Mouse (Mus musculus) CH12.LX (cell line): ENCODE results near the gene Igf1r. TPM values are rescaled to one million over a fixed set of nuclear protein-coding genes. Genes with fewer than 3 reads are reported as not detected.
A peak's percentile ranks its signal among the peaks of the same experiment; 100 is the strongest.

Source experiments
- DNase-seq: peaks from one replicate; pipeline ENCODE4 v3.0.0-alpha.2; 2013; ENCODE audit errors: extremely low read depth
- H3K27ac ChIP-seq: 2 replicates; pipeline ENCODE4 v1.5.1; 2012; ENCODE audit warnings: low read depth, mild to moderate bottlenecking, control low read depth, moderate library complexity; ENCODE audit not compliant: insufficient read depth
- H3K27me3 ChIP-seq: replicated peaks from 2 replicates; pipeline ENCODE3; 2012; ENCODE audit warnings: inconsistent platforms
- H3K36me3 ChIP-seq, 2 experiments: replicated peaks in 1 of 2; 2 replicates each; pipeline versions ENCODE3 to v1.6.1; 2012; ENCODE audit warnings: inconsistent platforms in 1 of 2, low read length in 1 of 2, mild to moderate bottlenecking in 1 of 2, mixed read lengths in 1 of 2, moderate library complexity in 1 of 2; ENCODE audit not compliant: control insufficient read depth in 1 of 2, insufficient read depth in 1 of 2
- H3K4me1 ChIP-seq, 2 experiments: 2 replicates each; pipeline ENCODE4 v1.6.1; 2012; ENCODE audit warnings: inconsistent platforms in 1 of 2, moderate library complexity in 1 of 2; ENCODE audit not compliant: insufficient read depth in 2 of 2, control insufficient read depth in 1 of 2
- H3K4me2 ChIP-seq: 2 replicates; pipeline ENCODE4 v1.6.1; 2012; ENCODE audit warnings: low read depth, mild to moderate bottlenecking, control low read depth; ENCODE audit not compliant: poor library complexity, insufficient read depth, severe bottlenecking
- H3K4me3 ChIP-seq, 3 experiments: fragments of 150-350 bp in 1 of 3; sonication (generic) in 1 of 3; replicated peaks in 1 of 3; 2 replicates each; pipeline versions ENCODE3 to v1.5.1; 2011 to 2012; ENCODE audit warnings: low read depth in 2 of 3, low read length in 2 of 3, mild to moderate bottlenecking in 2 of 3, moderate library complexity in 2 of 3, control low read depth in 1 of 3, improper control_type of control experiment in 1 of 3, inconsistent platforms in 1 of 3, mixed read lengths in 1 of 3; ENCODE audit not compliant: poor library complexity in 1 of 3
- H3K79me2 ChIP-seq: replicated peaks from 2 replicates; pipeline ENCODE4 v1.6.1; 2012; ENCODE audit warnings: mild to moderate bottlenecking, moderate library complexity; ENCODE audit not compliant: control insufficient read depth, poor library complexity, insufficient read depth, severe bottlenecking; ENCODE audit errors: extremely low read depth
- H3K9ac ChIP-seq: 2 replicates; pipeline ENCODE4 v1.6.1; 2012; ENCODE audit warnings: low read depth, mild to moderate bottlenecking, control low read depth, moderate library complexity; ENCODE audit not compliant: insufficient read depth
- H3K9me3 ChIP-seq: replicated peaks from 2 replicates; pipeline ENCODE3; 2012; ENCODE audit warnings: low read length, inconsistent platforms, mixed read lengths
- BHLHE40 ChIP-seq: IDR thresholded peaks from 2 replicates; pipeline ENCODE4 v1.6.1; 2011; ENCODE audit warnings: mild to moderate bottlenecking, low read depth, low read length, improper control_type of control experiment
- CHD1 ChIP-seq: IDR thresholded peaks from 2 replicates; pipeline ENCODE4 v1.6.1; 2012; ENCODE audit warnings: low read depth, low read length, improper control_type of control experiment, inconsistent platforms
- EP300 ChIP-seq: IDR thresholded peaks from 2 replicates; pipeline ENCODE4 v1.6.1; 2011; ENCODE audit warnings: low read length, improper control_type of control experiment
- GABPA ChIP-seq: IDR thresholded peaks from 2 replicates; pipeline ENCODE4 v1.6.1; 2012; ENCODE audit warnings: low read depth, low read length, improper control_type of control experiment, inconsistent platforms; ENCODE audit not compliant: insufficient replicate concordance
- IRF4 ChIP-seq: IDR thresholded peaks from 2 replicates; pipeline ENCODE4 v1.6.1; 2014; ENCODE audit warnings: low read depth, mild to moderate bottlenecking, inconsistent platforms, low read length, improper control_type of control experiment
- MEF2A ChIP-seq: IDR thresholded peaks from 2 replicates; pipeline ENCODE4 v1.6.1; 2014; ENCODE audit warnings: low read depth, mild to moderate bottlenecking, inconsistent platforms, low read length, improper control_type of control experiment, borderline replicate concordance
- NRF1 ChIP-seq: IDR thresholded peaks from 2 replicates; pipeline ENCODE4 v1.6.1; 2014; ENCODE audit warnings: low read depth, mild to moderate bottlenecking, inconsistent platforms, low read length, improper control_type of control experiment, moderate library complexity
- PAX5 ChIP-seq: IDR thresholded peaks from 2 replicates; pipeline ENCODE4 v1.6.1; 2012; ENCODE audit warnings: low read length, inconsistent platforms, mixed read lengths
- RAD21 ChIP-seq: IDR thresholded peaks from 2 replicates; pipeline ENCODE4 v1.6.1; 2011; ENCODE audit warnings: low read depth, mild to moderate bottlenecking, low read length, improper control_type of control experiment, moderate library complexity
- SIN3A ChIP-seq: IDR thresholded peaks from 2 replicates; pipeline ENCODE4 v1.6.1; 2012; ENCODE audit warnings: low read length, improper control_type of control experiment, inconsistent platforms
- TCF12 ChIP-seq: IDR thresholded peaks from 2 replicates; pipeline ENCODE4 v1.6.1; 2014; ENCODE audit warnings: low read depth, mild to moderate bottlenecking, inconsistent platforms, low read length, improper control_type of control experiment
- USF1 ChIP-seq: IDR thresholded peaks from 2 replicates; pipeline ENCODE4 v1.6.1; 2014; ENCODE audit warnings: low read depth, mild to moderate bottlenecking, inconsistent platforms, low read length, improper control_type of control experiment
- USF2 ChIP-seq: conservative IDR thresholded peaks from 2 replicates; pipeline ENCODE4 v1.6.1; 2011; ENCODE audit warnings: low read depth, low read length, improper control_type of control experiment
- dilution Hi-C: fragments of 300-500 bp; cut with MboI; formaldehyde crosslinking; loops from 2 replicates; pipeline ENCODE4 v1.14.3; 2020; ENCODE audit warnings: low sequenced_read_pairs; ENCODE audit not compliant: extremely low pct_unique_long_range_greater_than_20kb, extremely low pct_ligation_motif_present
- in situ Hi-C: fragments of 300-500 bp; cut with MboI; formaldehyde crosslinking; loops from 3 replicates; pipeline ENCODE4 v1.14.3; 2019; ENCODE audit warnings: low sequenced_read_pairs, low pct_ligation_motif_present, low pct_unique_long_range_greater_than_20kb, mixed read lengths
- polyA plus RNA-seq: library from polyadenylated mRNA; unstranded; fragments of >175 nt; gene quantifications from 2 replicates; pipeline ENCODE4 v1.2.1, GENCODE M21; 2012; ENCODE audit warnings: low read depth; ENCODE audit not compliant: insufficient read length
- total RNA-seq, 2 experiments: library from RNA; depleted of rRNA; stranded (reverse); fragments of 300-350 nt in 1 of 2; fragments of >200 nt in 1 of 2; gene quantifications; 2 replicates each; pipeline ENCODE4 v1.2.3; 2012 to 2014

Igf1r gene
- total and polyA plus RNA-seq, 3 experiments, result 0.19 to 1.6 (median 0.29) TPM

- Histone ChIP-seq H3K9ac (no peak overlapping the region), H3K27me3 (peaks cover 2% of the 10 kb centered on the region), H3K36me3 (no peaks in the 10 kb centered on the region), H3K4me3 (no peak overlapping the region), H3K4me2 (no peak overlapping the region), H3K9me3 (no peaks in the 10 kb centered on the region), H3K4me1 (peaks cover 4 to 12% of the 10 kb centered on the region in 2 experiments; a peak in 3 of 4 replicates), H3K79me2 (no peaks in the 10 kb centered on the region), H3K27ac (no peak overlapping the region)
- TF ChIP-seq GABPA (no peak), IRF4 (peak; percentile 60), NRF1 (no peak), TCF12 (peak; percentile 58), BHLHE40 (peak; percentile 50), EP300 (peak; percentile 20; the same call in 1 of the 2 replicates), PAX5 (no peak), MEF2A (peak; percentile 28; the same call in 1 of the 2 replicates), USF1 (0 out of 2 replicates have a peak, but pooled peaks have one; percentile 8)
- dilution Hi-C loops, result no loop called here
- no peak for DNase-seq
- in situ Hi-C loops, result no loop called here
Measured at GRCm38 (mm10) chr7:68062849-68063208, 110.2 kb downstream of the Igf1r start.

GRCm38 (mm10) chr7:68063711-68064110 lies 111.1 kb downstream of the Igf1r start:
- no peak overlapping the region for H3K4me2 ChIP-seq
- peaks cover 4 to 12% of the 10 kb centered on the region in 2 experiments; a peak in 3 of 4 replicates for H3K4me1 ChIP-seq
- H3K36me3 ChIP-seq, result no peaks in the 10 kb centered on the region
- H3K4me3 ChIP-seq, result no peak overlapping the region
- dilution Hi-C loops (no loop called here), in situ Hi-C loops (no loop called here)
- peaks cover 2% of the 10 kb centered on the region for H3K27me3 ChIP-seq
- no peak for DNase-seq
- TF ChIP-seq CHD1 (no peak), SIN3A (no peak), RAD21 (no peak)
- no peak overlapping the region for H3K9ac ChIP-seq
- H3K9me3 ChIP-seq, result no peaks in the 10 kb centered on the region
- H3K27ac ChIP-seq, result no peak overlapping the region
- no peaks in the 10 kb centered on the region for H3K79me2 ChIP-seq

GRCm38 (mm10) chr7:68064120-68064519 lies 111.5 kb downstream of the Igf1r start:
- dilution Hi-C loops (no loop called here), in situ Hi-C loops (no loop called here)
- DNase-seq, result no peak
- no peak for TF ChIP-seq USF2
- Histone ChIP-seq H3K27ac (no peak overlapping the region), H3K79me2 (no peaks in the 10 kb centered on the region), H3K9ac (no peak overlapping the region), H3K4me1 (peaks cover 4 to 12% of the 10 kb centered on the region in 2 experiments; a peak in 3 of 4 replicates), H3K9me3 (no peaks in the 10 kb centered on the region), H3K36me3 (no peaks in the 10 kb centered on the region), H3K4me3 (no peak overlapping the region), H3K27me3 (peaks cover 2% of the 10 kb centered on the region), H3K4me2 (no peak overlapping the region)
